Mouse (Mus musculus) neutrophil, adult 59 days (primary cell): Measurements from ENCODE around the gene Tigar. TPM values are rescaled to one million over a fixed set of nuclear protein-coding genes. Genes with fewer than 3 reads are reported as not detected.

Experiments
- total RNA-seq, 2 experiments: library from RNA; stranded (reverse); gene quantifications; 1 replicate in 1 of 2; 2 replicates in 1 of 2; pipeline ENCODE4 v1.2.4; 2023

Tigar gene
- total RNA-seq, result 1 to 10 TPM; 3.4 to 4.3 TPM

DNA sequence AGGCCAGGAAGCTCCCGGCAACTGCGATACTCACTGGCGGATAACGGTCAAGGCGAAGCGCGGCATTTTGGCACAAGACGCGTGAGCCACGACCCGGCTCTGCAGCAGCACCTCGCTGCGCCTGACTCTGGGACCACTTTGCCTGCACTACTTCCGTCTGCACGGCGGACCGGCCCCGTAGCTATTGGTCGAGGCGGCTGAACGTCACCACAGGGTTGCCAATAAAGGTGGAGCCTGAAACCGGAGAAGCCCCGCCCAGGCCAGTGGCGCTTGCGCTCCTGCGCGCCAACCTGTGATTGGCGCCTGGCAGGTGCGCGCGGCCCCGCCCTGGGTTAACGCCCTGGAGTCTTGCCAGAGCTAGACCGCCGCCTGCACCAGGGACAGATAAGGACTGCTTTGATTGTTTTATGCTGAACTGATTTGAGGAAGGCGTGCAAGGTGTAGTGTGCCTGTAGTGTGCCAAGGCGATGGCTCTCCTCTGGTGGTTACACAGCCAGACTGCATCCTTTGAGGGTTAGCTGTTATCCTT is at the start of gene Tigar:
Tigar (minus strand) TSS at position 156 of the 529 bp plus-strand sequence.

DNA sequence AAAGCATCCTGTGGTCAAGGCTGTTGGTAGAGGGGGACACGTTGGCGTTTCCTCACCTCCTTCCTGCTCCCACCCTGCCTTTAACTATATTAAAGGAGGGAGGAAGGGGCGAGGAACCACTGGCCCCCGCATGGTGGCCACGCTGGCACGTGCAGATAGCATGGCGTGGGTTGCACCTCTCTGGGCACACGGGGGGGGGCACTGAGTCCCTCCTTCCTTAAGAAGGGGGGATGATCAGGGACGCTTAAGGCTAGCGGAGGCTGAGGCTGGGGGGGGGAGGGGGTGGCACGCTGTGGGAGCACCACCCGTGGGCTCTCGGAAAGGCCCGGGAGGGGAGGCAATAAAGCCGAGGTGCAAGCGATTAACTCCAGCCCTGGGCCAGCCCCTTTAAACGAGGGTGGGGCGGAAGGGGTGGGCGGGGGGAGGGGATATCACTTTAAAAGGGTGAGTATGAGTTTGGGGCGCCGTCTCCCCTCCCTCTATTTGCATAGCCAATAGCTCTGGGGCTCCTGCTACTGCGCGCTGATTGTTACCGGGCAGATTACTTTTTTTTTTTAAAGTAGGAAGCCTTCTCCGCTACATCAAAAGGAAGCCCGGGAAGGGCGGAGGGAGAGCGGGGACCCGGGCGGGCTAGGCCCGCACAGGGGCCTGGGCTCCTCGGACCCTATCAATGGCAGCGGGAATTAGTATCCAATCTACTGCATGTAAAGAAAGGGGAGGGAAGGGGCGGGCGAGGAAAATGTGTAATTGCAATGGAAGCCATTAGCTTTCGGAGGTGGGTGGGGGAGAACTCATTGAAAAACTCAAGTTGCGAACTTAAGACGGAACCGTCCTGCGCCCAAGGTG is 43.0 kb upstream of the Tigar start, which contains the start of gene Ccnd2:
Ccnd2 (minus strand) TSS at position 88 of the 846 bp plus-strand sequence.

GRCm38 (mm10) chr6:127072817-127073216 is 36.5 kb downstream of the Tigar start, which contains the start of gene Fgf23:
Gene Fgf23 (plus strand): TSS chr6:127072902.

Other genes starting within 250 kb of the Tigar start
- not detected for gene Dyrk4, start 187.7 kb downstream of the Tigar start, total RNA-seq
- gene Rad51ap1, start 170.0 kb downstream of the Tigar start, total RNA-seq, result 10 to 100 TPM; 18.0 to 20.3 TPM
- 10 to 100 TPM; 16.9 to 20.3 TPM for gene D6Wsu163e, start 169.6 kb downstream of the Tigar start, total RNA-seq
- not detected for gene Fgf6, start 94.0 kb downstream of the Tigar start, total RNA-seq
- not detected for gene Fgf23, start 36.7 kb downstream of the Tigar start, total RNA-seq
- 10 to 100 TPM; 12.2 to 18.5 TPM for gene Ccnd2, start 42.6 kb upstream of the Tigar start, total RNA-seq